Mouse (Mus musculus) midbrain, embryonic 11.5 days (tissue): ENCODE data around the gene Serpine1. TPM values are rescaled to one million over a fixed set of nuclear protein-coding genes. Genes with fewer than 3 reads are reported as not detected.

Experiments
- ATAC-seq: fragments of 200-750 bp; cut with Nextera tagmentation; 2 replicates; pipeline ENCODE4 v1.8.0; 2017; ENCODE audit warnings: moderate TSS enrichment, moderate library complexity; ENCODE audit not compliant: low FRiP score
- DNase-seq: peaks from one replicate; pipeline ENCODE4 v3.0.0; 2015; ENCODE audit warnings: low spot score; ENCODE audit errors: missing footprints
- H3K27ac ChIP-seq: fragments of 300-500 bp; sonication (generic); 2 replicates; pipeline ENCODE4 v1.5.1; 2014; ENCODE audit warnings: low read depth, low read length
- H3K27me3 ChIP-seq: fragments of 300-500 bp; sonication (generic); 2 replicates; pipeline ENCODE4 v1.6.1; 2014; ENCODE audit warnings: mild to moderate bottlenecking, low read length, moderate library complexity, mixed read lengths; ENCODE audit not compliant: control insufficient read depth, insufficient read depth
- H3K36me3 ChIP-seq: fragments of 300-500 bp; sonication (generic); 2 replicates; pipeline ENCODE4 v1.6.1; 2014; ENCODE audit warnings: mild to moderate bottlenecking, low read length, moderate library complexity, mixed read lengths; ENCODE audit not compliant: control insufficient read depth, insufficient read depth
- H3K4me1 ChIP-seq: fragments of 300-500 bp; sonication (generic); 2 replicates; pipeline ENCODE4 v1.6.1; 2014; ENCODE audit warnings: low read length; ENCODE audit not compliant: control insufficient read depth, insufficient read depth
- H3K4me2 ChIP-seq: fragments of 300-500 bp; sonication (generic); 2 replicates; pipeline ENCODE4 v1.6.1; 2014; ENCODE audit warnings: mild to moderate bottlenecking, moderate library complexity
- H3K4me3 ChIP-seq: fragments of 300-500 bp; sonication (generic); 2 replicates; pipeline ENCODE4 v1.5.1; 2014; ENCODE audit warnings: low read depth, low read length
- H3K9ac ChIP-seq: fragments of 300-500 bp; sonication (generic); 2 replicates; pipeline ENCODE4 v1.6.1; 2014; ENCODE audit warnings: low read length
- H3K9me3 ChIP-seq: fragments of 300-500 bp; sonication (generic); 2 replicates; pipeline ENCODE4 v1.6.1; 2016; ENCODE audit warnings: low read length; ENCODE audit not compliant: control insufficient read depth
- WGBS: fragments of 180-500 bp; shearing (Covaris S2); extraction: QIAGEN DNeasy Blood & Tissue Kit; methylation state at CpG from one replicate; pipeline ENCODE4 v1.1.7; 2014; 5-methylcytosine and 5-hydroxymethylcytosine counted together
- polyA plus RNA-seq: library from polyadenylated mRNA; unstranded; fragments of >200 nt; fragmentation: Nextera tagmentation; extraction: Ambion mirVana; gene quantifications from 2 replicates; pipeline ENCODE4 v1.2.1, GENCODE M21; 2014

Gene Serpine1
- polyA plus RNA-seq, 1 experiment from 2014 or later = not detected

DNA sequence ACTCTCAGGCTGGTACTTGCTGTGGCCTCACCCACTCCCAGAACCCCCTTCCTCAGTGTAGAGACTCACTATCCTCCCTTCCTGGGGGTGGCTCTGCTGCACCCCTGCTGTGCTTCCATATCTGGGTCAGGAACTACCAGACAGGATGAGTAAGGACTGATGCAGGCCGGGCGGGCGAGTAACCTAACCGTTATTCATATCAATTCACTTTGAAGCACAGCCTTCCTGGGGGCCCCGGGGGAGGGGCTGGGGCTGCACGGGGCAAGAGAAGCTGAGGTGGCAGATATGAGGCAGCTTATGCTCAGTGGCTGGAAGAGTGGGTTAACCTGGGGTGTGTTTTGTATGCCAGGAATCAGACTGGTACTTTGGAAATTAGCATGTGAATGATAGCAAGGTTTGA, 13.0 kb upstream of the Serpine1 start:
- Histone ChIP-seq H3K4me1 (no peaks in the 10 kb centered on the region), H3K9ac (no peak overlapping the region), H3K27me3 (no peaks in the 10 kb centered on the region), H3K36me3 (no peaks in the 10 kb centered on the region), H3K9me3 (no peaks in the 10 kb centered on the region), H3K27ac (no peak overlapping the region), H3K4me2 (no peak overlapping the region), H3K4me3 (no peak overlapping the region)
- ATAC-seq (no peak), DNase-seq (no peak)
- WGBS = 89% methylated on average over 6 of the region's 6 CpGs

DNA sequence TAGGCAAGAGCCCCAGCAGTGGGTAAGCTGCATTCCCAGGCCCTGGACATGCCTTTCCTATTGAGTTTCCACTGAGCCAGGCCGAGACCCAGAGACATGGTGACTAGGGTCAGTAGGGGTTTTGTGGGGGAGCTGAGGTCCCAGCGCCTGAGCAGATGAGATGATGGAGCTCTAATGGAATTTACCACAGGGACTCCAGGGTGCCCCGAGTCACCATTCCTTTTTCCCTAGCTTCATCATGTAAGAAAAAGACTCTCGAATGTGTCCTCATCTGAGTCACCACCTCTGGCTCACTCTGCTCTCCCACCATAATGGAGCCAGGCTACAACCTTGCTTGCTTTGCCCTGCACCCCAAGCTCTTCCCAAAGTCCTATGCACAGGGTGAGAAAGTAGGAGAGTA, 11.0 kb upstream of the Serpine1 start:
- no peak for ATAC-seq
- WGBS = 82% methylated on average over 4 of the region's 4 CpGs
- Histone ChIP-seq H3K27me3 (no peaks in the 10 kb centered on the region), H3K9ac (no peak overlapping the region), H3K9me3 (no peaks in the 10 kb centered on the region), H3K4me3 (no peak overlapping the region), H3K27ac (no peak overlapping the region), H3K4me1 (no peaks in the 10 kb centered on the region), H3K4me2 (no peak overlapping the region), H3K36me3 (no peaks in the 10 kb centered on the region)
- DNase-seq = no peak

DNA sequence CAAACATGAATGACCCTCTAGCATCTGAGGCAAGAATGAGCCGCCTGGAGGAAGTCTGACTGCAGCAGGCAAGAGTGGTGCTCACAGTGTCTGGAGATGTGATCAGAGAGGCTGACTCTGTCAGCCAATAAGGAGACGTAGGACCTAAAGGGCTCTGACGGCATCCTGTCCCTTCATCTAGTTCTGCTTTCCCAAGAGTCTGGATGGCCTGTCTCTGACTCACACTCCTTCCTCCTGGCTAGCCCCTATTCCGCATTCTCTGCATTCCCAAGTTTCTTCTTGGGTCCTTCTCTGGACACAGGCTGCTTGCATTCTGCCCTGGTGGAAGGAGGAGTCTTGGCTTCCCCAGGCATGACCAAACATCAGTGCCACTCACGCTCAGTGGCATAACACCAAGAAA, 7.8 kb upstream of the Serpine1 start:
- Histone ChIP-seq H3K4me2 (no peak overlapping the region), H3K9ac (no peak overlapping the region), H3K27ac (no peak overlapping the region), H3K4me1 (no peaks in the 10 kb centered on the region), H3K27me3 (no peaks in the 10 kb centered on the region), H3K36me3 (no peaks in the 10 kb centered on the region), H3K9me3 (no peaks in the 10 kb centered on the region), H3K4me3 (no peak overlapping the region)
- ATAC-seq (no peak), DNase-seq (no peak)
- 68% methylated on average over 5 of the region's 5 CpGs for WGBS

DNA sequence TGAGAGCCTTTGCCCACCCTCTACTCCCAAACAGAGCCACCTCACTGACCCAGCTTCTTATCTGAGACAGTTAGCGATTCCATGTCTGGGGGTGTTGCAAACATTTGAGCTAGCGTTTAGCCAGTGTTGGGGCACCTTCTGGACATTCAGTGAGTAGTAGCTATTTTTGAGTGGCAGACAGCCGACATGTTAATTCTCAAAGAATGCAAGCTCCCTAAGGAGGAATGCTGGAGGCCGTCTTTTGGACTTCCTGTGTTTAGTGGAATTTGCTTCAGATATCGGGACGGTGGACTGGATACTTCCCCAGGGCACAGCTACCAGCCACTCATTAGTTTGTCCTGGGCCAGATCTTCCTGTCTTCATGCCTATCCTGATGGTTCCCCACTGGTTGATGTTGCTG, 6.5 kb upstream of the Serpine1 start:
- no peak for ATAC-seq

DNA sequence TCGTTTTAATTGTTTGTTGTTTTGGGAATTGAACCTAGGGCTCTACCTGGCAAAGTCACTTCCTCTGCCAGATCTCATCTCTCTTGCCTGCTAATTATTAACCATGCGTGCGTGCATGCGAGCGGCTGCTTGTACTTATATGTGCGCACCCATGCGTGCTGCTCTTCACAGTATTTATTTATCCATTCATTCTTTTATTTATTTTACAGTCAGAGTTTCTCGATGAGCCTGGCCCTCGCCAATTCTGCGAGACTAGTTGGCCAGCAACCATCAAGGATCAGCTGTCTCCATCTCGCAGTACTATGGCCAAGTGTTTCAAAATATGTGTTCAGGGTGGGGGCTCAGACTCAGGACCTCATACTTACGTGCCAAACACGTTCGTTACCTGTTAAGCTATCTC, 6.0 kb upstream of the Serpine1 start:
- no peaks in the 10 kb centered on the region for H3K9me3 ChIP-seq
- H3K27me3 ChIP-seq = no peaks in the 10 kb centered on the region
- H3K27ac ChIP-seq = no peak overlapping the region
- H3K9ac ChIP-seq = no peak overlapping the region
- no peaks in the 10 kb centered on the region for H3K36me3 ChIP-seq
- WGBS = 86% methylated on average over 14 of the region's 14 CpGs
- DNase-seq (no peak), ATAC-seq (no peak)
- peaks cover 3% of the 10 kb centered on the region; the same call in 1 of the 2 replicates for H3K4me1 ChIP-seq
- H3K4me2 ChIP-seq = no peak overlapping the region
- no peak overlapping the region for H3K4me3 ChIP-seq

More for the DNA sequence above, 6.5 kb upstream of the Serpine1 start:
- 68% methylated on average over 6 of the region's 6 CpGs for whole genome bisulfite sequencing
- no peaks in the 10 kb centered on the region for H3K36me3 ChIP-seq
- no peak overlapping the region for H3K4me2 ChIP-seq
- no peak overlapping the region for H3K27ac ChIP-seq
- H3K27me3 ChIP-seq = no peaks in the 10 kb centered on the region
- H3K9ac ChIP-seq = no peak overlapping the region
- no peak for DNase-seq
- H3K4me1 ChIP-seq = peaks cover 3% of the 10 kb centered on the region; the same call in 1 of the 2 replicates
- H3K9me3 ChIP-seq = no peaks in the 10 kb centered on the region
- H3K4me3 ChIP-seq = no peak overlapping the region

DNA sequence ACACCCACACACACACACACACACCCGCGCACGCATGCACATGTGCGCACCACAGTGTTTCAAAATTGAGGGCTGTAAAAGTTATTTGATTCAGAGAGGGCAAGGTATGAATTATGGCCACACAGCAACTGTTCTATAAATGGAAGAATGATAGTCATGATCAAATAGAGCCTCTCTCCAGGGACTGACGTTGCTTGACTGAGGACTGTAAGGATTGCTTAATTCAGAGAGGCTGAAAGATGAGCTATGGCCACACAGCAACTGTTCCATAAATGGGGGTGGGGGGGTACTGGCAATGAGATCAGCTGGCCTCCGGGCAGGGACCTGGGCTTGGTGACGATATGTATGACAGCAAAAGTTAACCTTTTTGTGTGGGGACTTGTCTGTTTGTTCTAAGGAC, 5.1 kb upstream of the Serpine1 start:
- H3K4me2 ChIP-seq = no peak overlapping the region
- no peak overlapping the region for H3K27ac ChIP-seq
- 94% methylated on average over 7 of the region's 7 CpGs for WGBS
- H3K9me3 ChIP-seq = no peaks in the 10 kb centered on the region
- H3K9ac ChIP-seq = no peak overlapping the region
- no peaks in the 10 kb centered on the region for H3K36me3 ChIP-seq
- peaks cover 3% of the 10 kb centered on the region; the same call in 1 of the 2 replicates for H3K4me1 ChIP-seq
- no peak overlapping the region for H3K4me3 ChIP-seq
- no peaks in the 10 kb centered on the region for H3K27me3 ChIP-seq
- ATAC-seq = no peak
- no peak for DNase-seq

DNA sequence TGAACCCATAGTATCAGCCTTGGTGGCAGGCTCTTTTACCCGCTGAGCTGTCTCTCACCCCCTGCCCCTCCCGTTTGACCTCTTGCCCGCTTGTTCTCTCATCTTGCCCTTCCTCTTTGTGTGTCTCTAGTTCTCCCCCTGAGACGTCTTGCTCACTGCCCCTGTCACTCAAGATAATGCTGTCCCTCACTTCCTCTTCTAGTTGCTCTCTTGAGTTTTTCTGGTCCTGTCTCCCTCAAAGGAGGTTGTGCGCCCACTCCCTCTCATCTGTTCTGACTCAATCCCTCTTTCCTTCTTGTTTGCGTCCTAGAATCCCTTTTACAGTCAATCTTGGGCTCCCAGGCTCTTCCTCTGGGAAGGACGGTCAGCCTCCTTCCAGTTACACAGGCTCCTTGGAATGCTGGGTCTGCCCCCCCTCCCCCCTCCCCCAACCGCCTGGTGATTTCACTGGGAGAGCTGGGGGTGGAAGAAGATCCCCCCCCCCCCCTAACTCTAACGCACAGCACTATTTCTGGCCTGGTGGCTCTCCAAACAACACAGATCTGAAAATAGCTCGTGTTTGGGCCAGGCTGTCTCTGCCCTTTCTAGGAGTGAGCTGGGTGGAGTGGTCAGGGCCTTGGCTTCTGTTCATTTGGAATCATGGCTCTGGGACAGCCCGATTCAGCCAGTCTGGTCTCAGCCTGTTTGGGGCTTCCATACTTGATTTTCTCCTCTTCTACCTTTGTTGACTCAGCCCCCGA, 4.3 kb upstream of the Serpine1 start:
- no peak for ATAC-seq
- no peak overlapping the region for H3K4me2 ChIP-seq
- no peaks in the 10 kb centered on the region for H3K27me3 ChIP-seq
- no peak overlapping the region for H3K9ac ChIP-seq
- no peak overlapping the region for H3K27ac ChIP-seq
- H3K4me3 ChIP-seq = no peak overlapping the region
- 52% methylated on average over 12 of the region's 12 CpGs for WGBS
- DNase-seq = no peak
- peaks cover 3% of the 10 kb centered on the region; the same call in 1 of the 2 replicates for H3K4me1 ChIP-seq
- H3K36me3 ChIP-seq = no peaks in the 10 kb centered on the region
- no peaks in the 10 kb centered on the region for H3K9me3 ChIP-seq

DNA sequence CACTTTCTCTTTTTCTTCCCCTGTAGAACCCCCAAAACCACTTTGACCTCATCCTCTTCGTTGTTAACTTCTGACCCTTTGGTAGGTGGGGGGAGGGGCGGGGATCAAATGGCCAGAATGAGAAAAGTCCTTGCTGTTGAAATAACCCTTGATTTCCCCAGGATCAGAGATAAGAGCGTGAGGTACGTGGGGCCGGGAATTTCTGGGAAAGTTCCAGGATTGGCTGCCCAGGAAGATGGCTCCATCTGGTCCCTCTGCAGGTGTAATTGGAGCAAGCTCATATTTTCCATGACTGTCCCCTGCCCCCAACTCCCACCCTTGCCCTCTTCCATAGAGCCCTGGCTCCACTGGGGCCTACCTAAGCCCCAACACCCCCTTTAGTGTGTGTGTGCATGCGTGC, 3.7 kb upstream of the Serpine1 start:
- H3K36me3 ChIP-seq = no peaks in the 10 kb centered on the region
- DNase-seq (no peak), ATAC-seq (no peak)
- no peak overlapping the region for H3K9ac ChIP-seq
- H3K27me3 ChIP-seq = no peaks in the 10 kb centered on the region
- H3K4me3 ChIP-seq = no peak overlapping the region
- no peak overlapping the region for H3K4me2 ChIP-seq
- no peaks in the 10 kb centered on the region for H3K9me3 ChIP-seq
- no peak overlapping the region for H3K27ac ChIP-seq
- WGBS = 66% methylated on average over 6 of the region's 6 CpGs
- H3K4me1 ChIP-seq = peaks cover 3% of the 10 kb centered on the region; the same call in 1 of the 2 replicates

DNA sequence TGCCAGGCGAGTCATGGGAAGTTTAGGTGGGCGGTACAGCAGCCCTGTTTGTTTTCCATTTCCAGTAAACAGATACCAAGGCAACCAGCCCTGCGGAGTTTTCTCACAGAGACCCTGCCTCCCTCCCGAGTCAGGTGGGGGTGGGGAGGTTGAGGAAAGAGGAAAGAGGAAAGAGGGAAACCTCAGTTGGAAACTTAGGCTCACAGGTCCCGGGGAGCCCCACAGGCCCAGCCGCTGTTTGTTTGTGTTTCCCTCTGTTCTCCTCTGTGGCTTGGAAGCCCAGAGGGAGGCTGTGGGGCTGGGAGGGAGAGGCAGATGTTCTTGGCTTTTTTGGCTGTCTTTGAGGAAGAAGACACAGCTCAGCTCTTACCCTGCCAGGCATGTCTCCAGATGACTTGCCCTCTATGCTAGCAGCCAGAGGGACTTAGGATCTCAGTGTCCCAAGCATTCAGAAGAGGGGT, 2.2 kb upstream of the Serpine1 start:
- H3K4me3 ChIP-seq = no peak overlapping the region
- peaks cover 3% of the 10 kb centered on the region; the same call in 1 of the 2 replicates for H3K4me1 ChIP-seq
- DNase-seq = no peak
- no peak overlapping the region for H3K4me2 ChIP-seq
- H3K9me3 ChIP-seq = no peaks in the 10 kb centered on the region
- no peak for ATAC-seq
- H3K27me3 ChIP-seq = no peaks in the 10 kb centered on the region
- no peak overlapping the region for H3K9ac ChIP-seq
- no peak overlapping the region for H3K27ac ChIP-seq
- H3K36me3 ChIP-seq = no peaks in the 10 kb centered on the region
- 36% methylated on average over 6 of the region's 6 CpGs for WGBS
